Mouse (Mus musculus): Measurements from ENCODE around the gene Alkbh3. TPM values are rescaled to one million over a fixed set of nuclear protein-coding genes. Genes with fewer than 3 reads are reported as not detected.

Alkbh3 gene
- 59.3 and 69.5 TPM in 2 replicates for polyA plus RNA-seq (2015; fragmentation: Nextera tagmentation; extraction: Ambion mirVana)

DNA sequence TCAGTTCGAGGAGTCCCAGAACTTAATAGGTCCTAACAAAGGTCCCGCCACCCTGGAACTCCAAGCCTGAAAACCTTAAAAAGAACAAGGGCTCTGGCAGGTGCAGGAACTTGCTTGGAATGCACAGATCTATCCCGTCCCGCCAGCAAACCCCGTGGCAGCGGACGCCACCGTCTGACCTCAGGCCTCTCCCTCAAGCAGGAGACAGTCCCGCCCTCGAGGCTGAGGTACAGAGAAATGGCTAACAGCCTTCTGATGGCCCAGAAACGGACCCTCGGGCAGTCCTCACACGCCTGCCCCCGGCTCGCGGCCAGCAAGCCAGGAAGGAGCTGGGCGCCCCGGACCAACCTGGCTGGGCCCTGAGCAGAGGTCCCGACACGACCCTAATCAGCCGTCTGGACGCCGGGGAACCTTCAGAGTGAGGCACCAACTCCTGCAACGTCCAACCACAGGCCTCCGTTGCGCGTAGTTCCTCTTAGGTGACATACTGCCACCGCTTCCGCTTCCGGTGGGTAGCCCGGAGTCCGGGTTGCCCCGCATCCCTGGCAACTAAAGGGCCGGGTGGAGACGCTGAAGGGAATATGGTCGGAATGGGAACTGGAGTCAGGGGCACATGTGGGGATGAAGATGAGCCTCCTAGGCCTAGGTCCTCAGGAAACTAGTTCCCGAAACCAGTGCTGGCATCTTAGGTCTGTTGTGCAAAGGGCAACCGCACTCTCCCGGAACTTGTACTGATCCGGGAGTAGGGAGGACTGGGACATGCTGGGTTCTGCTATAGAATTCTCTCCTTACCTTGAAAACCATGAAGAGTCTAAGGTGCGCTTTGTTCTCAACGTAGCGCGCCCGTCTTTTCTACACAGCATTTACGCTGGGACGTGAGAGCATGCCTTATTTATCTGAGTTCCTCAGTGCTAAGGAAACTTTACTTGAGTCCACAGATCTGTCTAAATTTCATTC lies at the start of gene Alkbh3:
Gene Alkbh3, minus strand, starts transcription at position 473 of the 957 bp plus-strand sequence.
- Histone ChIP-seq H3K9ac (peak within 1 kb of the TSS; percentile 71), H3K36me3 (peaks cover 32% of the 10 kb centered on the region), H3K27me3 (no peaks in the 10 kb centered on the region), H3K9me3 (replicated peaks) (peaks cover 3% of the 10 kb centered on the region; the same call in 1 of the 2 replicates), H3K27ac (no peak within 1 kb of the TSS), H3K4me3 (replicated peaks) (peak within 1 kb of the TSS; percentile 76), H3K4me1 (peaks cover 10% of the 10 kb centered on the region), H3K4me2 (peak within 1 kb of the TSS; percentile 78)
- 6% methylated on average over 47 of the region's 47 CpGs for WGBS
- peak; percentile 99 for ATAC-seq (replicated peaks; ENCODE audit: low FRiP score)

DNA sequence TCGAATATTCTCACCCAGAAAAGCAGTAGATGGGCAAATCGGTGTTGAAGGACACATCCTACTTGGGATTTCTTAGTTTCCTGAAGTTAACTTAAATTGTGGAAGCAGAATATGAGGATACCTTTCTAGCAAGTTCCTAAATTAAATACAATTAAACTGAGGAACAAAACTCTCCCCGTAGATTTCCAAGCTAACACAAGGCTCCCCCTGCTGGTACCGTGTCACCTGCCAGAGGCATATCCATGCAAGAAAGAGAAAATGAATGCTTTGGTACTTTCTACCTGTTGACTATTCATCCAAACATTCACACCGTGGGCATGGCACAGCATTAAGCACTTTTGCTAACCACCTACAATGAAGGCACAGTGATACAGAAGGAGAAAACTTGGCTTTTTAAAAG lies 48.9 kb upstream of the Alkbh3 start:
- Histone ChIP-seq H3K27ac (no peak overlapping the region), H3K27me3 (no peaks in the 10 kb centered on the region), H3K4me1 (no peaks in the 10 kb centered on the region), H3K4me2 (no peak overlapping the region), H3K4me3 (replicated peaks) (no peak overlapping the region), H3K9ac (no peak overlapping the region), H3K36me3 (no peaks in the 10 kb centered on the region), H3K9me3 (replicated peaks) (no peaks in the 10 kb centered on the region)
- no peak for ATAC-seq (replicated peaks; ENCODE audit: low FRiP score)
- 83% methylated on average over 5 of the region's 5 CpGs for WGBS

DNA sequence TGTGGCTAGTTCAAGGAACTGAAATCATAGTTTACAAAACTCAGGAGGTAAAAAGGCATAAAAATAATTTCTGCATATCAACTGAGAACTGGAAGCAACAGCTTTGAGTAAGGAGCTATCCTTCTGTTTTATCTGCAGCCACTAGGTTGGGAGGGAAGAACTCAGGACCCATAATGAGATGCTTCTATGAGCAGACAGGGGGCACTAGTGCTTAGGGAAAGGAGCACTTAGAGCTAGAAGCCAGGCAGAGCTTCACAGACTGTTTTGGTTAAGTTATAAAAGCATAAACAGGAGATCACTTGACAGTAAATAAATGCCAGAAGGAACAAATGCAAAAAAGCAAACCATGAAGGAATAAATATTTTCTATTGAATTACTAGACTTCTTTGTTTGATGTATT lies 44.2 kb upstream of the Alkbh3 start:
- Histone ChIP-seq H3K27ac (no peak overlapping the region), H3K9me3 (replicated peaks) (no peaks in the 10 kb centered on the region), H3K36me3 (peaks cover 7% of the 10 kb centered on the region; the same call in 1 of the 2 replicates), H3K9ac (no peak overlapping the region), H3K4me3 (replicated peaks) (no peak overlapping the region), H3K27me3 (no peaks in the 10 kb centered on the region), H3K4me2 (no peak overlapping the region), H3K4me1 (no peaks in the 10 kb centered on the region)
- no peak for ATAC-seq (replicated peaks; ENCODE audit: low FRiP score)

DNA sequence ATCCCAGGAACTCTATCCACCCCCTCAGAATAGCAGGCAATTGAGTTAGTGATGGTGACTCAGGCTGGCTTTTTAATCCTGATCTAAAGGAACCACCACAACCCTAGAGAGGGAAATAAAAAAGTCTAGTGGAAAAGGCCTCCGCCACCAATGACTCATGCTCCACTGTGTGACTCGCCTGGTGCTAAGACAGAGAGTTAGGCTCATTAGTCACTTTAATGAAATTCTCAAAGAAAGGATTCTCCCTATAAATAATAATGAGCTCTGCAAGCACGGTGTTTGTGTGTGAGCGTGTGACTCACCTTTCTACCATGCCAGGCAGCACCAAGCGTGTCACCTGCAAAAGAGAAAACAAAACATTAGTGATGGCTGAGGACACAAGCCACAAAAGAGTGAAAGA lies 41.3 kb upstream of the Alkbh3 start:
- no peaks in the 10 kb centered on the region for H3K27me3 ChIP-seq
- no peak overlapping the region for H3K4me2 ChIP-seq
- no peak for ATAC-seq (replicated peaks; ENCODE audit: low FRiP score)
- no peaks in the 10 kb centered on the region for H3K4me1 ChIP-seq
- H3K9me3 ChIP-seq (replicated peaks): no peaks in the 10 kb centered on the region
- peaks cover 7% of the 10 kb centered on the region; the same call in 1 of the 2 replicates for H3K36me3 ChIP-seq
- H3K9ac ChIP-seq: no peak overlapping the region
- no peak overlapping the region for H3K27ac ChIP-seq
- no peak overlapping the region for H3K4me3 ChIP-seq (replicated peaks)
- 92% methylated on average over 5 of the region's 5 CpGs for WGBS

DNA sequence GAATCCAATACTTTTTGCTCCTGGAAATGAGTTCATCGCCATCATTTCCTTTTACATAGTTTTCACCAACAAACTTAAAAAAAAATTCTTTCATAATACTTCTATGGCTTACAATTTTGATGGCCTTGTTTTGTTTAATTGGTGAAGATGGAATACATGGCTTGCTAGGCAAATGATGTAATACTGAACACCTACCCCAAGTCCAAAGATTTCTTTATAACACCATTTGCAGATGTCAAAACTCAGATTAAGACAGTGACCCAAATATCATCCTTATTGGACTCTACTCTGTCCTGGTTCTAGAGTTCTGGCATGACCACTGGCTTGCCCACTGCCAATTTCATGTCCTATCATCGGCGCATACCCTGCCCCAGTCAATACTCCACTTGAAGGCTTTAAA lies 40.3 kb upstream of the Alkbh3 start:
- Histone ChIP-seq H3K4me1 (no peaks in the 10 kb centered on the region), H3K4me2 (no peak overlapping the region), H3K9me3 (replicated peaks) (no peaks in the 10 kb centered on the region), H3K27ac (no peak overlapping the region), H3K4me3 (replicated peaks) (no peak overlapping the region), H3K36me3 (peaks cover 7% of the 10 kb centered on the region; the same call in 1 of the 2 replicates), H3K27me3 (no peaks in the 10 kb centered on the region), H3K9ac (no peak overlapping the region)
- 98% methylated on average over 3 of the region's 3 CpGs for WGBS
- ATAC-seq (replicated peaks; ENCODE audit: low FRiP score): no peak

DNA sequence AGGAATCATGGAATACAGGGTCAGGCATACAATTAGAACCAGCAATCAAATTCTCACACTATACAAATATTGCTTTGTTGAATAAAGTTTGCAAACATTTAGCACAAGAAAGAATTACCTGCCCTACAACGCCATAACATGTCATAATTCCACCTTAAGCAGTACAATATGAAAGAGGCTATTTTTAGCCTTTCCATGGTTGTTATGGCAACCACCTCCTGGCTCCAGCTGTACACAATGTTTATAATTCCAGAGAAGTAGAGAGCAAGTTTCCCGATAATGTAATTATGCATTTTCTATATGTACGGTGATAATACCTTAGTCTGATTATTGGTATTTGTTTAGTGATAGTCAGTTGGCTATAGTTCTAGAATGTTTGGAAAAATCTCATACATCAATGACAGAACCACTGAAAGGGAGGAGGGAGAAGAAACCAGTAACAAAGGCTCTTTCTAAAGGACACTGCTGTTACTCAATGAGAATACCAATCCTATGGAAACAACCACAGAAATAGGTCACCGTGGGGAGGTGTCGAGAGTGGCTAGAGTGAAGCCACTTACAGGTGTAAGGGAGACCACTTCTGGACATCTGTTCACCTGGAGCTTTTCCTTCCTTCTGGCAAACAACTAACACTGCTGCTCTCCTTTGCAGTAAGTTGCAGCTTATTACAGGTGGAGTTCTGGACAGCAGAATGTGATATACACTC lies 39.0 kb upstream of the Alkbh3 start:
- 86% methylated on average over 5 of the region's 5 CpGs for WGBS
- no peaks in the 10 kb centered on the region for H3K9me3 ChIP-seq (replicated peaks)
- H3K4me1 ChIP-seq: no peaks in the 10 kb centered on the region
- H3K4me2 ChIP-seq: no peak overlapping the region
- ATAC-seq (replicated peaks; ENCODE audit: low FRiP score): no peak
- no peak overlapping the region for H3K4me3 ChIP-seq (replicated peaks)
- peaks cover 7% of the 10 kb centered on the region; the same call in 1 of the 2 replicates for H3K36me3 ChIP-seq
- H3K9ac ChIP-seq: no peak overlapping the region
- no peak overlapping the region for H3K27ac ChIP-seq
- no peaks in the 10 kb centered on the region for H3K27me3 ChIP-seq

DNA sequence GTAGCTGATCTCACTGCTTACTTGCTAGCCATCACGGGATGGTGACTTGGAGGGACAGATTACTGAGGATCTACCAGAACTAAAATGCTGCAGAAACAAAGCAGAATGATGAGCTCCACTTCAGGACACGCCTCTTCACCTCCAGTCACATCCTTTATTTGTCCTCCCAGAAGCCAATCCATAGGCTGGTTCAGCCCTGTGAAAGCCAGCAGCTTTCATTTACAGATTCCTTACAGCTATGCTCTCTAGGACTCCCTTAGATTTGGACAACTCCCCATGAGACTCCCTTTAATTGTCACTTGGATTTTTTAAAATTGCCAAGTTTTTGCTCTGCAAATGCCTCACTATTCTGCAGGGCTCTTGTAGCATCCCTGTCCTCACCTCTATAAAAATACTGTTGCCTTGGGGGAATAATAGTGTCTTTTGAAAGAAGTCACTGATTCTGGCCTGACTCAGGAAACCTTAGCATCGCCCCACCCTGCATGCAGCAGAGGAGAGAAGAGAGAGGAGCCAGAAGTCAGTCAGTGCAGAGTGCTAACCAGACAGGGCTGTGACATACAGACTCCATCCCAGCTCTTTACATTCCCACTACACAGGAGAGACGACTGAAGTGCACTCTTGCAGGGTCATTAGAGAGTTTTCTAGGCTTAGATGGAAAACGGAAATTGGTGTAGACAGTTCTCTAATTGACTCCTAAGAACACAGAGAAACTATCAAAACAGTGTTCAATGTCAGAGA lies 38.3 kb upstream of the Alkbh3 start:
- Histone ChIP-seq H3K4me2 (no peak overlapping the region), H3K27me3 (no peaks in the 10 kb centered on the region), H3K9me3 (replicated peaks) (no peaks in the 10 kb centered on the region), H3K36me3 (peaks cover 7% of the 10 kb centered on the region; the same call in 1 of the 2 replicates), H3K27ac (no peak overlapping the region), H3K4me1 (no peaks in the 10 kb centered on the region), H3K9ac (no peak overlapping the region), H3K4me3 (replicated peaks) (no peak overlapping the region)
- WGBS: 78% methylated on average over 5 of the region's 5 CpGs
- no peak for ATAC-seq (replicated peaks; ENCODE audit: low FRiP score)

DNA sequence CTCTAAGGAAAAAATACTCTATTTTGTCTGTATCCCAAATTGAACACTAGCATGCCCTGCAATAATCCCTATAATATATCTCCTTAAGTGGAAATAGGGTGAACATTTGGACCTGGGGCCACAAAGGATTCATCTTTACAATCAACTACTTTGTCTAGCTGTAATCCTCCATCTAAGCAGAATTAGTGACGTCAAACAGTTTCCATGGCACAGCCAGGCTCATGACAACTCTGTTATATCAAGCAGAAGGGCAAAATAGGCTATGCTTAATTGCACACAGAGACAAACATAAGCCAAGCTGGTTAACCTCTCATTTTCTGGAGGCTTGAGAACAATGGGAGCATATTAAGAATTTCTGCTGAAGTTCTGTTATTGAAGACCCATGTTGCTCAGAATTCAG lies 37.7 kb upstream of the Alkbh3 start:
- H3K9me3 ChIP-seq (replicated peaks): no peaks in the 10 kb centered on the region
- no peaks in the 10 kb centered on the region for H3K27me3 ChIP-seq
- H3K4me3 ChIP-seq (replicated peaks): no peak overlapping the region
- 80% methylated on average over 1 of the region's 1 CpGs for WGBS
- peaks cover 7% of the 10 kb centered on the region; the same call in 1 of the 2 replicates for H3K36me3 ChIP-seq
- H3K4me1 ChIP-seq: no peaks in the 10 kb centered on the region
- H3K4me2 ChIP-seq: no peak overlapping the region
- no peak for ATAC-seq (replicated peaks; ENCODE audit: low FRiP score)
- H3K27ac ChIP-seq: no peak overlapping the region
- no peak overlapping the region for H3K9ac ChIP-seq

DNA sequence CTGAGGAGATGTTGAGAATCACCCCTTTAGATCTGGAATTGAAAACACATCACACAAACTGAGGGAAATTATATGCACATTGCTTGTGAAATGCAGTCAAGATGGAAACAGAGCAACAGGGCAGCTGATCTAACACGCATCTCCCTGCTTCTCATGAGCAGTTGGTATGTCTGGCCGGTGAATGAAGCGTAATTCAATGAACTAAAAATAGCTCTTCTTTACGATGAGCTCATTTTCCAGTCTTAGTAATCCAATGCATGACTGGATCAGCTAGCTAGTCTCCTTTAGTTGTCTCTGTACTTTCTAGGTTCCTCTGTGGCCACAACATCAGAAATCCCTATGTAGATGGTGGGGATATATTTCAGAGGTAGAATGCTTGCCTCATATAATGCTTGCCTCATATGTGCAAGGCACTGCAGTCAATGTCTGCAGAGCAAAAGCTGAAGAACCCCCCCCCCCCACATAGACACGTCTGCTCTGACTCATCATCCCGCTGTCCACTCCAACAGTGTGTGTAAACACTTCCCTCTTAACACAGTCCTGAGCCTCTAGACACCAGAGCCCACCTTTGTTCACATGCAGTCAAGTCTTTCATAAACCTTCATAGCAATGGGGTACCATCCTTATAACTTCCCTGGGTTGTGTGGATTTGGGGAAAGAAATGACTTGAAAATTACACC lies 34.9 kb upstream of the Alkbh3 start:
- no peak for ATAC-seq (replicated peaks; ENCODE audit: low FRiP score)
- WGBS: 60% methylated on average over 6 of the region's 6 CpGs
- H3K4me2 ChIP-seq: no peak overlapping the region

DNA sequence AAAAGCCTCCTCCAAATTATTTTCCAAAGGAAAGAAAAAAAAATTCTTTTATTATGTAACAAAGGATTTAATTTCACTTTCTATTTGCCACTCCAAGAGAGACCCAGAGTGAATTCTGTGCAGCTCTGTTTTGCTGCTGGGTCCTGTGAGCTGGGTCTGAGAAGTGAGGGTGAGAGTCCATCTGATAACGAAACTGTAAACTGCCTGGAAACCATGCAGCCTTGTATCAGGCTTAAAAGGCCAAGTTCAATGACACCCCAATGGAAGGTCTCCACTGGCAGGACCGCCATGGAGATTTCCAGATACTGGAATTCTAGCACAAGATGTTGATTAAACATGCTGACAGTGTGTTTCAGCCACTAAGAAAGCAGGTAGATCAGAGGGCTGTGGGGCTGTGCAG lies 33.6 kb upstream of the Alkbh3 start:
- H3K36me3 ChIP-seq: peaks cover 10% of the 10 kb centered on the region; the same call in 1 of the 2 replicates
- H3K27ac ChIP-seq: no peak overlapping the region
- H3K4me2 ChIP-seq: no peak overlapping the region
- no peaks in the 10 kb centered on the region for H3K9me3 ChIP-seq (replicated peaks)
- H3K9ac ChIP-seq: no peak overlapping the region
- WGBS: 91% methylated on average over 2 of the region's 2 CpGs
- H3K4me3 ChIP-seq (replicated peaks): no peak overlapping the region
- H3K4me1 ChIP-seq: no peaks in the 10 kb centered on the region
- no peaks in the 10 kb centered on the region for H3K27me3 ChIP-seq
- ATAC-seq (replicated peaks; ENCODE audit: low FRiP score): no peak

More for the DNA sequence above, 34.9 kb upstream of the Alkbh3 start:
- H3K4me3 ChIP-seq (replicated peaks): no peak overlapping the region
- H3K36me3 ChIP-seq: peaks cover 10% of the 10 kb centered on the region; the same call in 1 of the 2 replicates
- H3K9ac ChIP-seq: no peak overlapping the region
- H3K4me1 ChIP-seq: no peaks in the 10 kb centered on the region
- no peaks in the 10 kb centered on the region for H3K9me3 ChIP-seq (replicated peaks)
- no peak overlapping the region for H3K27ac ChIP-seq
- no peaks in the 10 kb centered on the region for H3K27me3 ChIP-seq

DNA sequence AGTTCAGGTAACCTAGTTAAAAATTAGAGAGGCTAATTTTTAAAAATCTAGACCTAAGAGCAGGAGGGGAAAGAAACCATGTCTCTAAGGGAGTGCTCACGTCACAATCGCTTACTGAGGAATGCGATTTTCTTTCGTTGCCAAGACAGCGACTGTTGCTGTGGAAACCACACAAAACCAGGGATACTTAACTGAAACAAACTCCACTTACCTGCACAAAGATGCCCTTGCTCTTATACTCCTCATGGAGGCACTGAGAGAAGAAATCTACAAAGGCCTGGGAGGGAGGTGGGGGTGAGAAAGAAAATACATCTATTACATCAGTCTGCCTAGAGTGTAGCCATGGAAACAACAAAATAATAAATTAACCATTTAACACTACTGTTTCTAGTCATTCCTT lies 33.1 kb upstream of the Alkbh3 start:
- Histone ChIP-seq H3K9ac (no peak overlapping the region), H3K4me3 (replicated peaks) (no peak overlapping the region), H3K27me3 (no peaks in the 10 kb centered on the region), H3K9me3 (replicated peaks) (no peaks in the 10 kb centered on the region), H3K36me3 (peaks cover 10% of the 10 kb centered on the region; the same call in 1 of the 2 replicates), H3K4me1 (no peaks in the 10 kb centered on the region), H3K4me2 (no peak overlapping the region), H3K27ac (no peak overlapping the region)
- 76% methylated on average over 5 of the region's 5 CpGs for WGBS
- ATAC-seq (replicated peaks; ENCODE audit: low FRiP score): no peak

Measured in kidney, embryonic 15.5 days (tissue).